Mouse (Mus musculus) spleen, adult 18-20 months (tissue): ENCODE results near the gene Jmjd7.

Experiments
- DNase-seq, 2 experiments: peaks; one replicate each; pipeline ENCODE4 v3.0.0; 2022; ENCODE audit warnings: mixed read lengths in 2 of 2

Jmjd7 gene

GRCm38 (mm10) chr2:120026984-120027949 is at the start of gene Jmjd7, which contains the start of gene Gm28042:
Jmjd7 (plus strand) TSS chr2:120027483.
Gm28042 (plus strand) TSS chr2:120027493.
- peak; percentile 86 to 95 for DNase-seq

GRCm38 (mm10) chr2:119980343-119980986 is 46.8 kb upstream of the Jmjd7 start:
- DNase-seq = no peak

- DNase-seq = no peak
These were observed 45.7 kb upstream of the Jmjd7 start for GRCm38 (mm10) chr2:119981631-119982030.

GRCm38 (mm10) chr2:119985871-119986270 is 41.4 kb upstream of the Jmjd7 start:
- DNase-seq = no peak

- no peak for DNase-seq
These were observed 40.9 kb upstream of the Jmjd7 start for GRCm38 (mm10) chr2:119986369-119986768.

- no peak for DNase-seq
These were observed 39.8 kb upstream of the Jmjd7 start for GRCm38 (mm10) chr2:119987441-119987840.

- no peak for DNase-seq
These were observed 38.3 kb upstream of the Jmjd7 start for GRCm38 (mm10) chr2:119988952-119989351.

GRCm38 (mm10) chr2:119990881-119991280 is 36.4 kb upstream of the Jmjd7 start:
- no peak for DNase-seq

- DNase-seq = no peak
These were observed 34.9 kb upstream of the Jmjd7 start for GRCm38 (mm10) chr2:119992349-119992748.

- DNase-seq = no peak
These were observed 33.8 kb upstream of the Jmjd7 start for GRCm38 (mm10) chr2:119993515-119993914.

- DNase-seq = no peak
These were observed 32.4 kb upstream of the Jmjd7 start for GRCm38 (mm10) chr2:119994839-119995238.

- DNase-seq = no peak
These were observed 31.6 kb upstream of the Jmjd7 start for GRCm38 (mm10) chr2:119995391-119996281.

GRCm38 (mm10) chr2:119997354-119997753 is 29.9 kb upstream of the Jmjd7 start:
- DNase-seq = no peak

GRCm38 (mm10) chr2:119999731-120000130 is 27.6 kb upstream of the Jmjd7 start:
- DNase-seq = no peak

GRCm38 (mm10) chr2:120000882-120001584 is 26.2 kb upstream of the Jmjd7 start:
- DNase-seq = no peak

GRCm38 (mm10) chr2:120001956-120002355 is 25.3 kb upstream of the Jmjd7 start:
- DNase-seq = no peak

GRCm38 (mm10) chr2:120003970-120004369 is 23.3 kb upstream of the Jmjd7 start:
- DNase-seq = no peak

- DNase-seq = no peak
These were observed 20.6 kb upstream of the Jmjd7 start for GRCm38 (mm10) chr2:120006696-120007095.

GRCm38 (mm10) chr2:120007680-120008210 is 19.5 kb upstream of the Jmjd7 start:
- no peak for DNase-seq

- no peak for DNase-seq
These were observed 18.6 kb upstream of the Jmjd7 start for GRCm38 (mm10) chr2:120008672-120009071.

GRCm38 (mm10) chr2:120011462-120012200 is 15.7 kb upstream of the Jmjd7 start:
- peak in 1 of 2 experiments; percentile 42 for DNase-seq
